Mouse (Mus musculus) olfactory bulb, adult 2 months (tissue): Measurements from ENCODE around the gene Btnl1. TPM values are rescaled to one million over a fixed set of nuclear protein-coding genes. Genes with fewer than 3 reads are reported as not detected.

Experiments
- H3K27ac ChIP-seq: fragments of 200-500 bp; 2 replicates; pipeline ENCODE4 v1.5.1; 2012; ENCODE audit warnings: low read depth, low read length; ENCODE audit not compliant: insufficient read depth
- H3K4me1 ChIP-seq: fragments of 200-500 bp; 2 replicates; pipeline ENCODE4 v1.6.1; 2012; ENCODE audit warnings: low read length; ENCODE audit not compliant: control insufficient read depth, insufficient read depth
- H3K4me3 ChIP-seq: fragments of 200-500 bp; 2 replicates; pipeline ENCODE4 v1.5.1; 2012; ENCODE audit warnings: mild to moderate bottlenecking, low read depth, low read length, moderate library complexity; ENCODE audit not compliant: insufficient read depth
- CTCF ChIP-seq: fragments of 200-500 bp; IDR thresholded peaks from 2 replicates; pipeline ENCODE4 v1.5.1; 2012; ENCODE audit warnings: low read depth, mild to moderate bottlenecking, low read length, moderate library complexity; ENCODE audit not compliant: insufficient read depth
- POLR2A ChIP-seq: fragments of 200-500 bp; IDR thresholded peaks from 2 replicates; pipeline ENCODE4 v1.6.1; 2012; ENCODE audit warnings: mild to moderate bottlenecking, low read depth, low read length, moderate library complexity; ENCODE audit not compliant: insufficient read depth
- WGBS: fragments of 180-500 bp; shearing (Covaris S2); methylation state at CpG from one replicate; pipeline ENCODE4 v1.1.7; 2018; 5-methylcytosine and 5-hydroxymethylcytosine counted together
- polyA plus RNA-seq: library from polyadenylated mRNA; stranded (reverse); fragments of >200 nt; gene quantifications from 2 replicates; pipeline ENCODE4 v1.2.4, GENCODE M21; 2012; ENCODE audit warnings: low replicate concordance; ENCODE audit not compliant: missing spikeins, insufficient read depth, insufficient read length

The Btnl1 gene
- polyA plus RNA-seq, 1 experiment = not detected

DNA sequence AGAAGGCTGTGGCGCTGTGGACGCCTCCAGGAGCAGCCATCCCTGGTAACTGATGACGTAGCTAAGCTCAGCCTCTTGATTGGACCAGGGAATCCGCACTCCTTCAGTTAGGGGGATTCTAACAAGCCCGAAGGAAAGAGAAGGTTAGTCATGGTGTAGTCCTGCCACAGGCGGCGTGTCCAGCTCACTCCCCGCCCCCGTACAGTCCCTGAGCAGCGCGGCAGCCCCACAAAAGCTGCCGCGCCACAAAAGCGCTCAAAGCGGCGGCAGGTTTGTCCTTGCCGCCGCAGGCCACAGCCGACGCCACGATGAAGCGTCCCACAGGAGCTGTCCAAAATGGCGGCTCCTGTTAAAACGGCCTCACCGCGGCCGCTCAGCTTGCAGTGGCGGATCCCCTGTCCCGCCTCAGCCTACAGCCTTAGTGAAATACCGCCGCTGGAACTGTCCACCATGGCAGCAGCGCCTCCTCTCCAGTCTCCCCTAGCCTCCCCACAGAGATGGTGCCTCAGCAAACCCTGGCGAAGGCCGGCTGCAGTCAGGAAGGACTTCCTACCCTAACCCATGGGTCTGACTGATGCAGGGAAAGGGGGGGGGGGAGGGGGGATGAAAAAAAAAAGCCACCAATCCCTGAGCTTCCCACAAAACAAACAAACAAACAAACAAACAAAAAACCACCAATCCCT lies 21.9 kb downstream of the Btnl1 start, which contains the start of gene BC051142:
BC051142 (plus strand) TSS at position 110 of the 683 bp plus-strand sequence.
- H3K27ac ChIP-seq = peak within 1 kb of the TSS; percentile 96
- peaks cover 2% of the 10 kb centered on the region for H3K4me1 ChIP-seq
- peak within 1 kb of the TSS; percentile 71 for H3K4me3 ChIP-seq
- WGBS = 21% methylated on average over 34 of the region's 34 CpGs
- TF ChIP-seq POLR2A (peak; percentile 84), CTCF (peak; percentile 31; the same call in 1 of the 2 replicates)

DNA sequence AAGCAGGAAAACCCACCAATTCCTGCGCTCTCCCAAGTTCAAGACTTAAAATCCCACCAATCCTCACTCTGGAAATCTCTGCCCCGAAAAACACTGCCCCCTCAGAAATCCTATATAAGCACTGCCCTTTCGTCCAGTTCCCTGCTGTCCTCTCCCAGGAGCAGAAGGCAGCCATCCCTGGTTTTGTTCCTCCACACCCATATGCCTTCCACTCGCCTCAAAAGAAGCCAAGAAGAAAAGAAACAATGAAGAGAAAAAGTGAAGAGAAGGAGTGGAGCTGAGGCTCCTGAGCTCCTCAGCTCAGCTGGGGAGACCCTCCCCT lies 22.4 kb downstream of the Btnl1 start:
- Histone ChIP-seq H3K4me3 (0 out of 2 replicates have a peak overlapping the region, but pooled peaks have one; percentile 71), H3K4me1 (peaks cover 2% of the 10 kb centered on the region), H3K27ac (peak overlapping the region; percentile 38; the same call in 1 of the 2 replicates)
- WGBS = 50% methylated on average over 4 of the region's 4 CpGs
- TF ChIP-seq CTCF (no peak), POLR2A (no peak)

DNA sequence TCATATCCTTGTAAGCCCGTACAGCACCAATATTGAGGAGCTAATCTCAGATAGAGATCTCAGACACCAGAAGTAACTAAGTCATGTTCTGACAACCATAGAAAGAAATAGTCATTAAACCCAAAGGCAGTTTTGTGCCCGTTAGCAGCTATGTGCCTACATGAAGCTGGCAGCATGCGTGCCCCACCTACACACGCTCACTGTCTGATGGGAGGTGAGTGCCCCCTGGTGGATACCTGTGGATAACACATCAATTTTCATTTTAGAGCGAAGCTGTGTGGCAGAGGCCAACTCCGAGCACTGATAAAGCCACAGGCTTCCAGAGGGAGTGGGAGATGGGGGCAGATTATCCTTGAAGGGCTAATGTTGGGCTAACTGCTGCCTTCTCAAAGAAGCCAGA lies 34.2 kb downstream of the Btnl1 start:
- Histone ChIP-seq H3K4me1 (no peaks in the 10 kb centered on the region), H3K4me3 (no peak overlapping the region), H3K27ac (no peak overlapping the region)
- no peak for TF ChIP-seq POLR2A
- TF ChIP-seq CTCF = peak; percentile 62
- WGBS = 17% methylated on average over 6 of the region's 6 CpGs

DNA sequence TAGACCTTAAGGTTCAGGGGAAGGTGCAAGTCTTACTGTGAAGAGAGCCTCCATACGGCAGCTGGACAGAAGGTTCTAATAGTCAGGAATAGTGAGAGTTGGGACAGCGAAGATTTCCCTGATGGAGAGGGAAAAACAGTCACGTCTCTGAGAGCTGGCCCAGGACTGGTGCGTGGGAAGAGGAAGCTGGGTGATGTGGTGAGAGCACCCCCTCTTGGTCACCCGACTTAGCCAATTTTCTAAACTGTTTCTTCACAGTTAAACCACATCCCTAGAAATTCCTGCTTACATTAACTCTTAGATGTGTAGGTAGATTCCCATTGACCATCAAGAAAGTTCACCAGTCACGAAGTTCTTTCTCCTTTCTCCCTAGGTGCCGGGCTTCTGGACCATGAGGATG lies 43.1 kb downstream of the Btnl1 start:
- Histone ChIP-seq H3K4me1 (no peaks in the 10 kb centered on the region), H3K27ac (no peak overlapping the region), H3K4me3 (no peak overlapping the region)
- no peak for TF ChIP-seq POLR2A
- no peak for TF ChIP-seq CTCF
- 79% methylated on average over 7 of the region's 7 CpGs for WGBS

DNA sequence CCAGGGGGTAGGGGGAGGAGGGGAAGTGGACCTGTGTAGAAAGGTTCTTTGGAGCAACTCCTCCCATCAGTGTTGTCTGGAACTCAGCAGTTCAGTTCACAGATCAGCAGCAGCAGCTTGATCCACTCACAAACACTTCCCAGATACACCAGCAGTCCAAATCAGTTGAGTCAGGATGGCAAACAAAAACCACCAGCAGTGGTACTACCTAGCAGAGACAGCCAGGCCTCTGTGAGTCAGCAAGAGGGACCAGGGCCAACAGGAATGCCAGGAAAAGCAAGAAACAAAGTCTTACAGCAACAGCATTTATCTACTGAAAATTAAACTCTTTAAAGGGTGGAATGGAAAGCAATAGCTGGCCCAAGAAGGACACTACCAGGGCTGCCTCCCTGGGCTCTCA lies 50.7 kb downstream of the Btnl1 start:
- Histone ChIP-seq H3K4me1 (no peaks in the 10 kb centered on the region), H3K27ac (no peak overlapping the region), H3K4me3 (no peak overlapping the region)
- TF ChIP-seq POLR2A = no peak
- no peak for TF ChIP-seq CTCF

Other genes with a start within 250 kb of the Btnl1 start
- gene H2-DMb2, start 233.8 kb upstream of the Btnl1 start, polyA plus RNA-seq = not detected in 2 replicates
- gene H2-DMb1, start 224.1 kb upstream of the Btnl1 start, polyA plus RNA-seq = not detected in 2 replicates
- not detected in 2 replicates for gene Tap1, start 189.6 kb upstream of the Btnl1 start, polyA plus RNA-seq
- gene Psmb9, start 189.4 kb upstream of the Btnl1 start, polyA plus RNA-seq = 272 TPM in 1 of 2 replicates, not detected in the other
- not detected in 2 replicates for gene Psmb8, start 179.4 kb upstream of the Btnl1 start, polyA plus RNA-seq
- gene Tap2, start 173.6 kb upstream of the Btnl1 start, polyA plus RNA-seq = 159 TPM in 1 of 2 replicates, not detected in the other
- gene H2-Ob, start 138.2 kb upstream of the Btnl1 start, polyA plus RNA-seq = not detected in 2 replicates
- not detected in 2 replicates for gene H2-Ab1, start 119.4 kb upstream of the Btnl1 start, polyA plus RNA-seq
- 508 and 641 TPM in 2 replicates for gene H2-Aa, start 89.3 kb upstream of the Btnl1 start, polyA plus RNA-seq
- 452 TPM in 1 of 2 replicates, not detected in the other for gene H2-Eb1, start 71.3 kb upstream of the Btnl1 start, polyA plus RNA-seq
- gene H2-Eb2, start 51.5 kb upstream of the Btnl1 start, polyA plus RNA-seq = not detected in 2 replicates
- not detected in 2 replicates for gene Btnl2, start 22.3 kb upstream of the Btnl1 start, polyA plus RNA-seq
- not detected in 2 replicates for gene BC051142, start 21.7 kb downstream of the Btnl1 start, polyA plus RNA-seq
- gene Btnl4, start 100.2 kb downstream of the Btnl1 start, polyA plus RNA-seq = not detected in 2 replicates
- not detected in 2 replicates for gene Btnl6, start 140.2 kb downstream of the Btnl1 start, polyA plus RNA-seq
- not detected in 2 replicates for gene Notch4, start 187.1 kb downstream of the Btnl1 start, polyA plus RNA-seq
- not detected in 2 replicates for gene Gpsm3, start 212.7 kb downstream of the Btnl1 start, polyA plus RNA-seq
- not detected in 2 replicates for gene Pbx2, start 214.1 kb downstream of the Btnl1 start, polyA plus RNA-seq
- gene Ager, start 220.7 kb downstream of the Btnl1 start, polyA plus RNA-seq = not detected in 2 replicates
- not detected in 2 replicates for gene Rnf5, start 226.6 kb downstream of the Btnl1 start, polyA plus RNA-seq
- 342 TPM in 1 of 2 replicates, not detected in the other for gene Agpat1, start 227.1 kb downstream of the Btnl1 start, polyA plus RNA-seq
- gene Egfl8, start 238.8 kb downstream of the Btnl1 start, polyA plus RNA-seq = not detected in 2 replicates